Mouse (Mus musculus): ENCODE data around the gene Hoxa7. TPM values are rescaled to one million over a fixed set of nuclear protein-coding genes. Genes with fewer than 3 reads are reported as not detected.
A peak's percentile ranks its signal among the peaks of the same experiment; 100 is the strongest.

The Hoxa7 gene
- polyA plus RNA-seq, 2 experiments, result 10.1 to 15.8 TPM

DNA sequence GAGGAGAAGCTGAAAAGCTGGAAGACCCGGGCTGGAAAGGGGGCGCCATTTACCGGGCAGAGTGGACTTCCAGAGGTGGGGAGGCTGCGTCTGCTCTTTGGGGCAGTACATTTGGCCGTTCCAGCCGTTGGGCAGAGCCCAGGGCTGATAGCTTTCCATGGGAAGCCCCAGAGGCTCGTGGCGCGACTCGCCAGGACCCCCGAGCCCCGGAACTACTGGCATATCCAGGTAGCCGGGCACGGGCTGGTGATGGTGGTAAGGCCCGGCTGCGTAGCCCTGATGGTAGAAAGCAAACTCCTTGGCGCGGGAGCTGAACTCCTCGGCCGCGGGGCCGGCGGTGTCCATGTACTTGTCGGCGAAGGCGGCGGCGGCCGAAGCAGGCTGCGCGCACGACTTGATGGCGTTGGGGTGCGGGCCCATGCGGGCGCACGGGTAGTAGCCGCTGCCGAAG lies 38.2 kb upstream of the Hoxa7 start:
- Histone ChIP-seq H3K27me3 (ENCODE audit: control insufficient read depth, insufficient read depth, low read length) (peaks cover 12% of the 10 kb centered on the region; the same call in 1 of the 2 replicates), H3K36me3 (ENCODE audit: control insufficient read depth, insufficient read depth, low read length) (peaks cover 10% of the 10 kb centered on the region; the same call in 1 of the 2 replicates), H3K27ac (replicated peaks; ENCODE audit: low read depth, low read length) (peak overlapping the region; percentile 95), H3K4me1 (ENCODE audit: control insufficient read depth, insufficient read depth, low read length) (0 out of 2 replicates have a peak, but pooled peaks cover 2% of the 10 kb centered on the region), H3K9ac (ENCODE audit: low read depth, low read length, severe bottlenecking) (peak overlapping the region; percentile 99), H3K9me3 (ENCODE audit: control insufficient read depth, low read length) (no peaks in the 10 kb centered on the region), H3K4me2 (replicated peaks; ENCODE audit: low read depth, low read length, severe bottlenecking) (peak overlapping the region; percentile 96), H3K4me3 (replicated peaks; ENCODE audit: low read length) (peak overlapping the region; percentile 76)
- no peak for DNase-seq (ENCODE audit: low spot score)
- TF ChIP-seq POLR2A (IDR thresholded peaks at IDR 0.05; ENCODE audit: borderline replicate concordance, extremely low read depth, insufficient read depth, insufficient read length), result no peak
- WGBS, result under 1% methylated on average over 32 of the region's 39 CpGs
- no peak for ATAC-seq (ENCODE audit: low FRiP score, low read depth)

DNA sequence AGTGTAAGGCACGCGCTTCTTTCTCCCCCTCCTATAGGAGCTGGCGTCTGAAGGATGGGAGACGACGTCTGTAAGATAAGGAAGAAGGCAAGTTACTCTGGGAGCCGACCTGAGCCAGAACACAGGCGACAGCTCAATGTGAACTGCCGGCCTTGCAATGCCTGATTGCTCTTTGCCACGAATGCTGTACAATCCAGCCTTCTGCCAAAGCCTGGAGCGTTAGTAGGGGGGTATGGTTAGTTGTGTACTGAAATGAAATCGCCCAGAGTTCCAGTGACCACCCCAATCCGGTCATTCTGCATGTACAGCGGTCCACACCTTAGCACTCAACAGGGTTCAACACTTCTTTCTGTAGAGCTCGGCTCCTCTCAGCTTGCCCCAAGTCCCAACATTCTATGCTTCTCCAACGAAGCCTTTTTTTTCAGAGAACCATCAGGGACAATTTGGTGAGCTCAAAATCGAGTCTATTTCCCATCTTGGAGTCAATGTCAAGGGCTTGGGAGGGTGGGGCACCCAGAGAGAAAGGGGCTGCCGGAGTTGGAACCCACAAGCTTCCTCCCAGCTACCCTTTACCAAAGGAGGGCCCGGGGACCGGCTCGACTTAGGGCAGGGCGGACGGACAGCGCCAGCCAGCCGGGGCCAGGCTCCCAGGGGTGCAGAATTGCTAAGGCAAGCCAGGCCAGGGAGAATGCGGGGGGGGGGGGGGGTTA lies 37.6 kb upstream of the Hoxa7 start:
- 1% methylated on average over 24 of the region's 25 CpGs for WGBS
- peaks cover 10% of the 10 kb centered on the region; the same call in 1 of the 2 replicates for H3K36me3 ChIP-seq (ENCODE audit: control insufficient read depth, insufficient read depth, low read length)
- peak overlapping the region; percentile 95 for H3K27ac ChIP-seq (replicated peaks; ENCODE audit: low read depth, low read length)
- H3K4me2 ChIP-seq (replicated peaks; ENCODE audit: low read depth, low read length, severe bottlenecking), result peak overlapping the region; percentile 96
- TF ChIP-seq POLR2A (IDR thresholded peaks at IDR 0.05; ENCODE audit: borderline replicate concordance, extremely low read depth, insufficient read depth, insufficient read length), result no peak; the same call in 1 of the 2 replicates
- peak overlapping the region; percentile 99 for H3K9ac ChIP-seq (ENCODE audit: low read depth, low read length, severe bottlenecking)
- H3K4me3 ChIP-seq (replicated peaks; ENCODE audit: low read length), result peak overlapping the region; percentile 76
- no peak for DNase-seq (ENCODE audit: low spot score)
- no peaks in the 10 kb centered on the region for H3K9me3 ChIP-seq (ENCODE audit: control insufficient read depth, low read length)
- H3K4me1 ChIP-seq (ENCODE audit: control insufficient read depth, insufficient read depth, low read length), result 0 out of 2 replicates have a peak, but pooled peaks cover 2% of the 10 kb centered on the region
- H3K27me3 ChIP-seq (ENCODE audit: control insufficient read depth, insufficient read depth, low read length), result peaks cover 12% of the 10 kb centered on the region; the same call in 1 of the 2 replicates
- no peak for ATAC-seq (ENCODE audit: low FRiP score, low read depth)

DNA sequence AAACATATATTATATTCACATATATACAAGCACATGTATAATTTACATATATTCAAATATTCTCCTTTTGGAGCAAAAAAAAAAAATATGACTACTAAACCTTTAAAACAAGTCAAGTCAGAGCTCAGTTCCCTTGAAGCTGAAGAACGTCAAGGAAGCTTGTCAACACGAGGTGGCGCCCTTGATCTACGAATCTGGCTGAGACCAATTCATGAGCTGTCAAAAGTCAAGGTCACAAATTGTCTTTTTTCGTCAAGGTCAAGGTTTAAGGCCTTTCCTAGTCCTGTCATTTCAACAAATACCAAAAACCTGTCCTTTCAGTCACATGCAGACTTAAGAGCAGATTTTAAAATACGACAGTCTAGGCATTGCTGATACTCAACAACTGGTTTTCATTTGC lies 35.3 kb upstream of the Hoxa7 start:
- no peak for TF ChIP-seq POLR2A (IDR thresholded peaks at IDR 0.05; ENCODE audit: borderline replicate concordance, extremely low read depth, insufficient read depth, insufficient read length)
- ATAC-seq (ENCODE audit: low FRiP score, low read depth), result no peak
- 0 out of 2 replicates have a peak, but pooled peaks cover 3% of the 10 kb centered on the region for H3K4me1 ChIP-seq (ENCODE audit: control insufficient read depth, insufficient read depth, low read length)
- 0 out of 2 replicates have a peak overlapping the region, but pooled peaks have one; percentile 1 for H3K27ac ChIP-seq (replicated peaks; ENCODE audit: low read depth, low read length)
- WGBS, result under 1% methylated on average over 6 of the region's 6 CpGs
- DNase-seq (ENCODE audit: low spot score), result peak; percentile 90
- peaks cover 7% of the 10 kb centered on the region; the same call in 1 of the 2 replicates for H3K27me3 ChIP-seq (ENCODE audit: control insufficient read depth, insufficient read depth, low read length)
- H3K4me2 ChIP-seq (replicated peaks; ENCODE audit: low read depth, low read length, severe bottlenecking), result peak overlapping the region; percentile 96
- H3K4me3 ChIP-seq (replicated peaks; ENCODE audit: low read length), result peak overlapping the region; percentile 76
- H3K36me3 ChIP-seq (ENCODE audit: control insufficient read depth, insufficient read depth, low read length), result peaks cover 26% of the 10 kb centered on the region; the same call in 1 of the 2 replicates
- peak overlapping the region; percentile 99 for H3K9ac ChIP-seq (ENCODE audit: low read depth, low read length, severe bottlenecking)
- no peaks in the 10 kb centered on the region for H3K9me3 ChIP-seq (ENCODE audit: control insufficient read depth, low read length)

DNA sequence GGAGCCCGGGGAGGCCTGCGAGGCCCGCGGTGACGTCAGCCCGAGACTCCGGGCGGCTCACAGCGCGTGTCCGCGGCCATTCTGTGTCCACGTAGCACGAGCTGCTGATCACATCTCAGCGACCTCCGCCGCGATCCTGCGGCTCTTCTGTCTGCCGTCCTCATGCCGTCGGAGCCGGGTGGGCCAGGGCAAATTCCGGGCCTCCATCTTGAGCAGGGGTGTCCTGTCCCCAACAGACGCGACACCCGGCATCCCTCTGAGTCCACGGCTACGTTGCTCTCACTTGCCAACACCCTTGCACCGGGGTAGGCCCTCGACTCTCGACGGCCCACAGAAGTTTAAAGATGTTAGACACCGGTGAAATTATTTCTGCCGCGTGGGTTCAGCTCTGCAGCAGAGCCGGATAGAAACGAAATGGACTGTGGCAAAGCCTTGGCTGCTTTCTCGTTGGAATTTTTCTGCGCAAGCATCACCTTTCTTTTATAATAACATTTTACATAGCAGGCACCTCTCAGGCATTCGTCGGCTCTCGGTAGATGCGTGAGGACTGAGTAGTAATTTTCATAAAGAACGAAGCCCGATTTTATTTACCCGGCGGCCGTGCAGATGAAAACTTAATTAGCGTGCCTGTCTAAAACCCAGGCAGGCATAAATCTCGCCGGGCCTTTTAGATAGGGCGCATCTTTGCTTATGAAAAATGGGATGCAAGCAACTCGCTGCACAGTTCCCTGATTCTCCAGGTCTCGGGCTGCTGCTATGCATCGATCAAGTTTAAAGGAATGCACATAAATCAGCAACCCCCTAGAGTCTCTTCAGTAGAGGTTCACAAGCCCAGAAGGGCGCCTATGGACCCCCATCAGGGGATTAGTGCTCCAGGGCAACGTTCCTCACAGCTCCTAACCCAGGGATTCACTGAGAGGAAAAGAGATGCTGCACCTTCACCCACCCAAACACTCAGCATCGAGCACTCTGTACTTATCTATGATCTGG lies 32.2 kb upstream of the Hoxa7 start:
- 0 out of 2 replicates have a peak, but pooled peaks have one; percentile 11 for TF ChIP-seq POLR2A (IDR thresholded peaks at IDR 0.05; ENCODE audit: borderline replicate concordance, extremely low read depth, insufficient read depth, insufficient read length)
- WGBS, result 1% methylated on average over 59 of the region's 59 CpGs
- peaks cover 24% of the 10 kb centered on the region for H3K4me1 ChIP-seq (ENCODE audit: control insufficient read depth, insufficient read depth, low read length)

More for the DNA sequence above, 32.2 kb upstream of the Hoxa7 start:
- DNase-seq (ENCODE audit: low spot score) (no peak), ATAC-seq (ENCODE audit: low FRiP score, low read depth) (peak; percentile 8; the same call in 1 of the 2 replicates)
- H3K9me3 ChIP-seq (ENCODE audit: control insufficient read depth, low read length), result no peaks in the 10 kb centered on the region
- peaks cover 46% of the 10 kb centered on the region for H3K36me3 ChIP-seq (ENCODE audit: control insufficient read depth, insufficient read depth, low read length)
- peak overlapping the region; percentile 96 for H3K27ac ChIP-seq (replicated peaks; ENCODE audit: low read depth, low read length)
- peaks cover 4% of the 10 kb centered on the region; the same call in 1 of the 2 replicates for H3K27me3 ChIP-seq (ENCODE audit: control insufficient read depth, insufficient read depth, low read length)
- peak overlapping the region; percentile 76 for H3K4me3 ChIP-seq (replicated peaks; ENCODE audit: low read length)
- peak overlapping the region; percentile 92 for H3K9ac ChIP-seq (ENCODE audit: low read depth, low read length, severe bottlenecking)
- peak overlapping the region; percentile 96 for H3K4me2 ChIP-seq (replicated peaks; ENCODE audit: low read depth, low read length, severe bottlenecking)
